Mouse (Mus musculus) brain, adult 2 months (tissue): ENCODE data around the gene Ass1.

ENCODE experiments used
- DNase-seq: peaks from one replicate; pipeline ENCODE4 v3.0.0; 2011; ENCODE audit warnings: low read depth, low spot score

Ass1 gene

GRCm38 (mm10) chr2:31484187-31484586, 14.2 kb downstream of the Ass1 start:
- peak; percentile 90 for DNase-seq

- DNase-seq: peak; percentile 54
These were observed 19.2 kb downstream of the Ass1 start for GRCm38 (mm10) chr2:31489166-31489565.

- DNase-seq: no peak
These were observed 20.5 kb downstream of the Ass1 start for GRCm38 (mm10) chr2:31490556-31490955.

- no peak for DNase-seq
These were observed 22.3 kb downstream of the Ass1 start for GRCm38 (mm10) chr2:31492308-31492707.

- no peak for DNase-seq
These were observed 23.2 kb downstream of the Ass1 start for GRCm38 (mm10) chr2:31493243-31493642.

GRCm38 (mm10) chr2:31494315-31494714, 24.3 kb downstream of the Ass1 start:
- DNase-seq: no peak

- DNase-seq: no peak
These were observed 25.1 kb downstream of the Ass1 start for GRCm38 (mm10) chr2:31495046-31495476.

- DNase-seq: peak; percentile 59
These were observed 26.1 kb downstream of the Ass1 start for GRCm38 (mm10) chr2:31496141-31496540.

- peak; percentile 21 for DNase-seq
These were observed 27.1 kb downstream of the Ass1 start for GRCm38 (mm10) chr2:31497113-31497512.

GRCm38 (mm10) chr2:31497635-31498034, 27.6 kb downstream of the Ass1 start:
- DNase-seq: peak; percentile 40

- DNase-seq: no peak
These were observed 29.6 kb downstream of the Ass1 start for GRCm38 (mm10) chr2:31499327-31500291.

- no peak for DNase-seq
These were observed 30.5 kb downstream of the Ass1 start for GRCm38 (mm10) chr2:31500292-31501204.

GRCm38 (mm10) chr2:31501448-31502130, 31.6 kb downstream of the Ass1 start:
- DNase-seq: peak; percentile 39

- no peak for DNase-seq
These were observed 32.9 kb downstream of the Ass1 start for GRCm38 (mm10) chr2:31502616-31503522.

GRCm38 (mm10) chr2:31505472-31505871, 35.5 kb downstream of the Ass1 start:
- DNase-seq: peak; percentile 22

- no peak for DNase-seq
These were observed 38.8 kb downstream of the Ass1 start for GRCm38 (mm10) chr2:31508851-31509250.

GRCm38 (mm10) chr2:31511316-31511715, 41.3 kb downstream of the Ass1 start:
- DNase-seq: peak; percentile 32

GRCm38 (mm10) chr2:31516557-31516956, 46.5 kb downstream of the Ass1 start:
- DNase-seq: no peak

GRCm38 (mm10) chr2:31521800-31522335, 51.9 kb downstream of the Ass1 start:
- no peak for DNase-seq

GRCm38 (mm10) chr2:31524641-31525040, 54.6 kb downstream of the Ass1 start:
- DNase-seq: no peak
